Mouse (Mus musculus): ENCODE measurements around the gene Klhl35.

DNA sequence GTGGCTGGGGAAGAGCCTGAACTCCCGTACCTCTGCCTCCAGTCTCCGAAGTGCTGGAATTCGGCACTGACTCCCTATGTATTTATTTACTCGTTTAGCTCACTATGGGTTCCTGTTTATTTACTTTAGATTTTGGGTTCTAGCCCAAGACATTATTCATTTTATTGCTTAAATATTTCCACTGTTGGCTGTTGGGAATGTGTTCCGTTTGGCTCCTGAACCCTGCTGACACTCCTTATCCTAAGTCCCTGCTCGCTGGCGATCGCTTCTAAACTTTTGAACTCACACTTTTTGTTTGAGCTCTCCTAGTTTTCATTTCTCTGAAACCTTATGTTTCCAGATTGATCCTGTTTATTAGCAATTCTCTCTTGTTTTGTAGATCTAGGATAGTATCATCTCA lies 57.3 kb downstream of the Klhl35 start:
- TF ChIP-seq CTCF (IDR thresholded peaks at IDR 0.05; ENCODE audit: borderline replicate concordance, insufficient read depth, low read depth, low read length) = no peak
- TF ChIP-seq POLR2A (IDR thresholded peaks at IDR 0.05; ENCODE audit: borderline replicate concordance, insufficient read depth, low read length) = no peak
